Mouse (Mus musculus) kidney, adult 2 months (tissue): ENCODE measurements around the gene 1700088E04Rik. TPM values are rescaled to one million over a fixed set of nuclear protein-coding genes. Genes with fewer than 3 reads are reported as not detected.

ENCODE experiments used
- DNase-seq: peaks from one replicate; pipeline ENCODE4 v3.0.0; 2021
- H3K27ac ChIP-seq: fragments of 200-500 bp; 2 replicates; pipeline ENCODE4 v1.5.1; 2012; ENCODE audit warnings: low read depth, low read length, control low read depth, inconsistent platforms; ENCODE audit not compliant: insufficient read depth
- H3K27me3 ChIP-seq: fragments of 200-500 bp; replicated peaks from 2 replicates; pipeline ENCODE4 v1.6.1; 2012; ENCODE audit warnings: mild to moderate bottlenecking, moderate library complexity, low read length, inconsistent platforms; ENCODE audit not compliant: control insufficient read depth, insufficient read depth
- H3K36me3 ChIP-seq: fragments of 200-500 bp; 2 replicates; pipeline ENCODE4 v1.6.1; 2012; ENCODE audit warnings: mild to moderate bottlenecking, moderate library complexity, low read length, inconsistent platforms; ENCODE audit not compliant: control insufficient read depth, insufficient read depth
- H3K4me1 ChIP-seq: fragments of 200-500 bp; 2 replicates; pipeline ENCODE4 v1.6.1; 2011; ENCODE audit warnings: low read length; ENCODE audit not compliant: control insufficient read depth, insufficient read depth
- H3K4me3 ChIP-seq: fragments of 200-500 bp; 2 replicates; pipeline ENCODE4 v1.5.1; 2011; ENCODE audit warnings: mild to moderate bottlenecking, low read depth, low read length, control low read depth; ENCODE audit not compliant: insufficient read depth
- CTCF ChIP-seq: fragments of 200-500 bp; conservative IDR thresholded peaks from 2 replicates; pipeline ENCODE4 v1.5.1; 2011; ENCODE audit warnings: low read depth, mild to moderate bottlenecking, control low read depth, low read length, moderate library complexity, mixed read lengths; ENCODE audit not compliant: insufficient read depth, insufficient read length
- POLR2A ChIP-seq: fragments of 200-500 bp; IDR thresholded peaks from one replicate; pipeline ENCODE4 v1.6.1; 2011; ENCODE audit warnings: low read depth, low read length, control low read depth
- WGBS: fragments of 180-500 bp; shearing (Covaris S2); methylation state at CpG from one replicate; pipeline ENCODE4 v1.1.7; 2018; 5-methylcytosine and 5-hydroxymethylcytosine counted together
- polyA plus RNA-seq: library from polyadenylated mRNA; depleted of rRNA; stranded (reverse); fragments of >200 nt; gene quantifications from 2 replicates; pipeline ENCODE4 v1.2.3, GENCODE M21; 2012; rRNA removed

The 1700088E04Rik gene
- polyA plus RNA-seq, 1 experiment = 18.8 TPM

DNA sequence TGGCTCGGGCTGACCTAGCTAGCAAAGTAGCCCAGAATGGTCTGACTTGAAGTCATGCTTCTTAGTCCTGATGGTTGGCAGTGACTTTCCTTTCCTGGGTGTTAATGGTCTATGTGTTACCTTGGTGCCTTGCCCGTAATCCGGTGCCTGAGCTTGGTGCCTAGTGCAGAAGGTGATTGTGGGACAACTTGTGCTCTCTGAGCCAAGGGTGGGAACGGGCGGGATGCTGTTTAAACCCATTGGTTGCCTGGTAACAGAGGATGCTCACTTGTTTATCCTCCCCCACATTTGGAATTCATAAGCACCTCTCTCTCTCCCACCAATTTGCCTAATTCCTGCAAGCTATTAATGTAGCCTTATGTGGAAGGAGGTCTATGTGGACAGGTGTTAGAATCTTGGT is 45.6 kb downstream of the 1700088E04Rik start:
- peaks cover 24% of the 10 kb centered on the region for H3K4me1 ChIP-seq
- DNase-seq = no peak
- H3K27ac ChIP-seq = no peak overlapping the region
- 85% methylated on average over 5 of the region's 5 CpGs for WGBS
- TF ChIP-seq CTCF (no peak), POLR2A (no peak)
- no peak overlapping the region for H3K4me3 ChIP-seq
- H3K36me3 ChIP-seq = no peaks in the 10 kb centered on the region
- no peaks in the 10 kb centered on the region for H3K27me3 ChIP-seq

DNA sequence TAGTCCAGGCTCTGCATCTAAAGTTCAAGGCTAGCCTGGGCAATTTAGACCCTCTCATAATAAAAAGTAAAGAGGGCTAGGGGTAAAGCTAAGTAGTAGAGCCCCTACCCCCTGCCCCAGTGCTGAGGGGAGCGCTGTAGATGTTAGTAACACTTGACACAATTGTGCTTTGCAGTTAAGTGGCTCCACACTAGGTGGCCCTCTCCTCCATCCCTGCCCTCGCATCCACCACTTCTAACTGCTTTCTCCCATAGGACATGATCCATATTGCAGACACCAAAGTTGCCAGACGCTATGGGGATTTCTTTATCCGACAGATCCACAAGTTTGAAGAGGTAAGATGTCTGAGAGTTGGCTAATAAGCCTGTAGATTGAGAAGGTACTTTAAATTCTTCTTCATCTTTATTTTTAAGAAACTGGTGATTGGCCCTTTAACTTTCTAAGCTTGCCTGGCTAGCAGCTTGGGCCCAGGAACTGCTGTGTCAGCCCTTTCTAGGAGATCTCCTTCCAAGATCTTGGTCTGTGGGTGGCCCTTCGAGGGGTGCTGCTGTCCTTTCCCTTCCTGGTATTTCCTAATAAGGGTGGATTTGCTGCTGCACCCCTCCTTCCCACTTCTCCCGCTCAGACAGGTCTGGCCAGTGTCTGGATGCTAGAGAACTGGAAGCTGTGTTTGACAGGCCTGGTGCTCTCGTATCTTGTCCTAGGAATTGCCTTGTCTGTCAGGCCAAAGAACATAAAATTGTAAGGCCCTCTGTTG is 47.8 kb downstream of the 1700088E04Rik start:
- Histone ChIP-seq H3K27me3 (no peaks in the 10 kb centered on the region), H3K4me1 (peaks cover 22% of the 10 kb centered on the region), H3K4me3 (no peak overlapping the region), H3K36me3 (no peaks in the 10 kb centered on the region), H3K27ac (no peak overlapping the region)
- 44% methylated on average over 7 of the region's 7 CpGs for WGBS
- DNase-seq = peak; percentile 64
- TF ChIP-seq CTCF = peak; percentile 80
- TF ChIP-seq POLR2A = no peak

GRCm38 (mm10) chr15:79092284-79092683 is 48.8 kb downstream of the 1700088E04Rik start:
- 73% methylated on average over 6 of the region's 6 CpGs for WGBS
- DNase-seq = no peak
- Histone ChIP-seq H3K4me3 (no peak overlapping the region), H3K27ac (no peak overlapping the region), H3K27me3 (no peaks in the 10 kb centered on the region), H3K36me3 (peaks cover under 1% of the 10 kb centered on the region; the same call in 1 of the 2 replicates), H3K4me1 (peaks cover 13% of the 10 kb centered on the region)
- TF ChIP-seq CTCF = no peak
- no peak for TF ChIP-seq POLR2A

GRCm38 (mm10) chr15:79079567-79079966 is 61.5 kb downstream of the 1700088E04Rik start:
- no peak for TF ChIP-seq CTCF
- TF ChIP-seq POLR2A = no peak
- H3K27ac ChIP-seq = peak overlapping the region; percentile 11; the same call in 1 of the 2 replicates
- H3K4me1 ChIP-seq = 0 out of 2 replicates have a peak, but pooled peaks cover 4% of the 10 kb centered on the region
- H3K36me3 ChIP-seq = peaks cover 7% of the 10 kb centered on the region
- 70% methylated on average over 7 of the region's 7 CpGs for WGBS
- no peaks in the 10 kb centered on the region for H3K27me3 ChIP-seq
- no peak overlapping the region for H3K4me3 ChIP-seq
- DNase-seq = peak; percentile 20

Other genes with a start within 250 kb of the 1700088E04Rik start
- 0.03 TPM in 1 of 2 replicates, not detected in the other for gene Gm49510, start 241.6 kb downstream of the 1700088E04Rik start, polyA plus RNA-seq
- 26.2 and 30.0 TPM in 2 replicates for gene Sh3bp1, start 241.5 kb downstream of the 1700088E04Rik start, polyA plus RNA-seq
- 1.7 and 1.9 TPM in 2 replicates for gene Pdxp, start 227.3 kb downstream of the 1700088E04Rik start, polyA plus RNA-seq
- 310 and 318 TPM in 2 replicates for gene Lgals1, start 214.5 kb downstream of the 1700088E04Rik start, polyA plus RNA-seq
- 19.3 and 24.1 TPM in 2 replicates for gene Nol12, start 206.3 kb downstream of the 1700088E04Rik start, polyA plus RNA-seq
- 41.8 and 47.6 TPM in 2 replicates for gene Triobp, start 193.5 kb downstream of the 1700088E04Rik start, polyA plus RNA-seq
- gene H1f0, start 112.8 kb downstream of the 1700088E04Rik start, polyA plus RNA-seq = 123 and 145 TPM in 2 replicates
- 0.64 and 1.2 TPM in 2 replicates for gene Galr3, start 99.4 kb downstream of the 1700088E04Rik start, polyA plus RNA-seq
- 38.9 and 52.2 TPM in 2 replicates for gene Ankrd54, start 78.4 kb downstream of the 1700088E04Rik start, polyA plus RNA-seq
- gene Eif3l, start 66.1 kb downstream of the 1700088E04Rik start, polyA plus RNA-seq = 172 and 183 TPM in 2 replicates
- gene Micall1, start 32.4 kb downstream of the 1700088E04Rik start, polyA plus RNA-seq = 23.3 and 24.5 TPM in 2 replicates
- 50.3 and 74.9 TPM in 2 replicates for gene Polr2f, start 244 bp downstream of the 1700088E04Rik start, polyA plus RNA-seq
- 0.75 and 1.2 TPM in 2 replicates for gene Sox10, start 24.0 kb upstream of the 1700088E04Rik start, polyA plus RNA-seq
- 29.8 and 31.4 TPM in 2 replicates for gene Pick1, start 87.9 kb upstream of the 1700088E04Rik start, polyA plus RNA-seq
- gene Gm49486, start 88.1 kb upstream of the 1700088E04Rik start, polyA plus RNA-seq = 0.04 and 0.11 TPM in 2 replicates
- 0.23 and 0.49 TPM in 2 replicates for gene Slc16a8, start 113.5 kb upstream of the 1700088E04Rik start, polyA plus RNA-seq
- 113 and 170 TPM in 2 replicates for gene Baiap2l2, start 144.3 kb upstream of the 1700088E04Rik start, polyA plus RNA-seq
- gene Pla2g6, start 187.1 kb upstream of the 1700088E04Rik start, polyA plus RNA-seq = 24.6 and 28.7 TPM in 2 replicates
- 1.2 and 1.3 TPM in 2 replicates for gene Maff, start 205.4 kb upstream of the 1700088E04Rik start, polyA plus RNA-seq